Mouse (Mus musculus) small intestine, adult 2 months (tissue): ENCODE results near the gene Gstm7.

Experiments
- CTCF ChIP-seq: fragments of 200-500 bp; IDR thresholded peaks from 2 replicates; pipeline ENCODE4 v1.5.1; 2012; ENCODE audit warnings: low read depth, mild to moderate bottlenecking, control low read depth, inconsistent platforms, low read length, moderate library complexity, mixed read lengths; ENCODE audit not compliant: insufficient replicate concordance, insufficient read length; ENCODE audit errors: extremely low read depth
- POLR2A ChIP-seq: fragments of 200-500 bp; IDR thresholded peaks from 2 replicates; pipeline ENCODE4 v1.6.1; 2012; ENCODE audit warnings: low read depth, mild to moderate bottlenecking, control low read depth, inconsistent platforms, low read length, moderate library complexity

- no peak for TF ChIP-seq POLR2A
- no peak for TF ChIP-seq CTCF
These were observed 2.9 kb downstream of the Gstm7 start for GRCm38 (mm10) chr3:107928691-107929090.
